Mouse (Mus musculus): ENCODE data around the gene Tnfrsf1a. TPM values are rescaled to one million over a fixed set of nuclear protein-coding genes. Genes with fewer than 3 reads are reported as not detected.

The Tnfrsf1a gene
- polyA plus RNA-seq, 1 experiment, result 21.0 TPM

- H3K27ac ChIP-seq (ENCODE audit: control insufficient read depth, insufficient read depth, low read depth, low read length), result no peak overlapping the region
- H3K4me3 ChIP-seq (ENCODE audit: control insufficient read depth, low read depth, low read length), result no peak overlapping the region
- H3K4me1 ChIP-seq (ENCODE audit: control insufficient read depth, insufficient read depth, low read length), result peaks cover 9% of the 10 kb centered on the region
- TF ChIP-seq CTCF (IDR thresholded peaks at IDR 0.05; ENCODE audit: control insufficient read depth, insufficient read depth, insufficient replicate concordance, low read depth, low read length) (no peak), POLR2A (IDR thresholded peaks at IDR 0.05; ENCODE audit: control insufficient read depth, low read depth, low read length) (no peak)
- no peaks in the 10 kb centered on the region for H3K27me3 ChIP-seq (ENCODE audit: control insufficient read depth, insufficient read depth, low read length)
- no peaks in the 10 kb centered on the region for H3K36me3 ChIP-seq (ENCODE audit: control insufficient read depth, insufficient read depth, low read length)
Measured at GRCm38 (mm10) chr6:125325337-125325736, 23.8 kb upstream of the Tnfrsf1a start.

- no peak overlapping the region for H3K4me3 ChIP-seq (ENCODE audit: control insufficient read depth, low read depth, low read length)
- peaks cover 3% of the 10 kb centered on the region for H3K4me1 ChIP-seq (ENCODE audit: control insufficient read depth, insufficient read depth, low read length)
- no peak overlapping the region for H3K27ac ChIP-seq (ENCODE audit: control insufficient read depth, insufficient read depth, low read depth, low read length)
- no peaks in the 10 kb centered on the region for H3K27me3 ChIP-seq (ENCODE audit: control insufficient read depth, insufficient read depth, low read length)
- peak; percentile 54; the same call in 1 of the 2 replicates for TF ChIP-seq CTCF (IDR thresholded peaks at IDR 0.05; ENCODE audit: control insufficient read depth, insufficient read depth, insufficient replicate concordance, low read depth, low read length)
- TF ChIP-seq POLR2A (IDR thresholded peaks at IDR 0.05; ENCODE audit: control insufficient read depth, low read depth, low read length), result no peak
- no peaks in the 10 kb centered on the region for H3K36me3 ChIP-seq (ENCODE audit: control insufficient read depth, insufficient read depth, low read length)
Measured at GRCm38 (mm10) chr6:125328243-125328642, 20.9 kb upstream of the Tnfrsf1a start.

GRCm38 (mm10) chr6:125330626-125331326, 18.4 kb upstream of the Tnfrsf1a start:
- TF ChIP-seq CTCF (IDR thresholded peaks at IDR 0.05; ENCODE audit: control insufficient read depth, insufficient read depth, insufficient replicate concordance, low read depth, low read length) (no peak), POLR2A (IDR thresholded peaks at IDR 0.05; ENCODE audit: control insufficient read depth, low read depth, low read length) (peak; percentile 48)
- H3K27ac ChIP-seq (ENCODE audit: control insufficient read depth, insufficient read depth, low read depth, low read length), result no peak overlapping the region
- H3K4me1 ChIP-seq (ENCODE audit: control insufficient read depth, insufficient read depth, low read length), result peaks cover 3% of the 10 kb centered on the region
- H3K4me3 ChIP-seq (ENCODE audit: control insufficient read depth, low read depth, low read length), result peak overlapping the region; percentile 80
- no peaks in the 10 kb centered on the region for H3K27me3 ChIP-seq (ENCODE audit: control insufficient read depth, insufficient read depth, low read length)
- no peaks in the 10 kb centered on the region for H3K36me3 ChIP-seq (ENCODE audit: control insufficient read depth, insufficient read depth, low read length)

- TF ChIP-seq POLR2A (IDR thresholded peaks at IDR 0.05; ENCODE audit: control insufficient read depth, low read depth, low read length) (no peak), CTCF (IDR thresholded peaks at IDR 0.05; ENCODE audit: control insufficient read depth, insufficient read depth, insufficient replicate concordance, low read depth, low read length) (no peak)
- no peak overlapping the region for H3K4me3 ChIP-seq (ENCODE audit: control insufficient read depth, low read depth, low read length)
- no peaks in the 10 kb centered on the region for H3K27me3 ChIP-seq (ENCODE audit: control insufficient read depth, insufficient read depth, low read length)
- H3K36me3 ChIP-seq (ENCODE audit: control insufficient read depth, insufficient read depth, low read length), result no peaks in the 10 kb centered on the region
- H3K27ac ChIP-seq (ENCODE audit: control insufficient read depth, insufficient read depth, low read depth, low read length), result no peak overlapping the region
- peaks cover 3% of the 10 kb centered on the region for H3K4me1 ChIP-seq (ENCODE audit: control insufficient read depth, insufficient read depth, low read length)
Measured at GRCm38 (mm10) chr6:125333112-125333899, 15.9 kb upstream of the Tnfrsf1a start.

GRCm38 (mm10) chr6:125334356-125334755, 14.8 kb upstream of the Tnfrsf1a start:
- Histone ChIP-seq H3K27me3 (ENCODE audit: control insufficient read depth, insufficient read depth, low read length) (no peaks in the 10 kb centered on the region), H3K4me1 (ENCODE audit: control insufficient read depth, insufficient read depth, low read length) (peaks cover 3% of the 10 kb centered on the region), H3K27ac (ENCODE audit: control insufficient read depth, insufficient read depth, low read depth, low read length) (no peak overlapping the region), H3K36me3 (ENCODE audit: control insufficient read depth, insufficient read depth, low read length) (no peaks in the 10 kb centered on the region), H3K4me3 (ENCODE audit: control insufficient read depth, low read depth, low read length) (no peak overlapping the region)
- no peak for TF ChIP-seq POLR2A (IDR thresholded peaks at IDR 0.05; ENCODE audit: control insufficient read depth, low read depth, low read length)
- no peak for TF ChIP-seq CTCF (IDR thresholded peaks at IDR 0.05; ENCODE audit: control insufficient read depth, insufficient read depth, insufficient replicate concordance, low read depth, low read length)

- peaks cover 2% of the 10 kb centered on the region; the same call in 1 of the 2 replicates for H3K4me1 ChIP-seq (ENCODE audit: control insufficient read depth, insufficient read depth, low read length)
- no peak overlapping the region for H3K27ac ChIP-seq (ENCODE audit: control insufficient read depth, insufficient read depth, low read depth, low read length)
- no peak for TF ChIP-seq POLR2A (IDR thresholded peaks at IDR 0.05; ENCODE audit: control insufficient read depth, low read depth, low read length)
- no peak for TF ChIP-seq CTCF (IDR thresholded peaks at IDR 0.05; ENCODE audit: control insufficient read depth, insufficient read depth, insufficient replicate concordance, low read depth, low read length)
- no peak overlapping the region for H3K4me3 ChIP-seq (ENCODE audit: control insufficient read depth, low read depth, low read length)
- H3K27me3 ChIP-seq (ENCODE audit: control insufficient read depth, insufficient read depth, low read length), result no peaks in the 10 kb centered on the region
- H3K36me3 ChIP-seq (ENCODE audit: control insufficient read depth, insufficient read depth, low read length), result no peaks in the 10 kb centered on the region
Measured at GRCm38 (mm10) chr6:125338791-125339660, 10.1 kb upstream of the Tnfrsf1a start.
